Mouse (Mus musculus): ENCODE measurements around the gene Ckap2. TPM values are rescaled to one million over a fixed set of nuclear protein-coding genes. Genes with fewer than 3 reads are reported as not detected.

The Ckap2 gene
- polyA plus RNA-seq, 1 experiment from 2014 or later: 10.6 TPM

Other genes starting within 250 kb of the Ckap2 start
- gene Defb35, start 247.5 kb downstream of the Ckap2 start, polyA plus RNA-seq (2015; fragmentation: Nextera tagmentation; extraction: Ambion mirVana): not detected in 2 replicates
- not detected in 2 replicates for gene Defb13, start 239.1 kb downstream of the Ckap2 start, polyA plus RNA-seq (2015; fragmentation: Nextera tagmentation; extraction: Ambion mirVana)
- not detected in 2 replicates for gene Fam90a1a, start 227.1 kb downstream of the Ckap2 start, polyA plus RNA-seq (2015; fragmentation: Nextera tagmentation; extraction: Ambion mirVana)
- gene Ccdc70, start 216.0 kb downstream of the Ckap2 start, polyA plus RNA-seq (2015; fragmentation: Nextera tagmentation; extraction: Ambion mirVana): not detected in 2 replicates
- gene Atp7b, start 125.5 kb downstream of the Ckap2 start, polyA plus RNA-seq (2015; fragmentation: Nextera tagmentation; extraction: Ambion mirVana): 1.1 and 2.1 TPM in 2 replicates
- 37.7 and 40.4 TPM in 2 replicates for gene Alg11, start 125.1 kb downstream of the Ckap2 start, polyA plus RNA-seq (2015; fragmentation: Nextera tagmentation; extraction: Ambion mirVana)
- gene Nek5, start 60.8 kb downstream of the Ckap2 start, polyA plus RNA-seq (2015; fragmentation: Nextera tagmentation; extraction: Ambion mirVana): 0.56 and 0.78 TPM in 2 replicates
- 8.0 and 8.6 TPM in 2 replicates for gene Nek3, start 19.4 kb downstream of the Ckap2 start, polyA plus RNA-seq (2015; fragmentation: Nextera tagmentation; extraction: Ambion mirVana)
- 44.3 and 45.9 TPM in 2 replicates for gene Vps36, start 7.0 kb upstream of the Ckap2 start, polyA plus RNA-seq (2015; fragmentation: Nextera tagmentation; extraction: Ambion mirVana)
- gene Thsd1, start 41.5 kb upstream of the Ckap2 start, polyA plus RNA-seq (2015; fragmentation: Nextera tagmentation; extraction: Ambion mirVana): 7.4 and 9.5 TPM in 2 replicates
- not detected in 2 replicates for gene Tpte, start 97.6 kb upstream of the Ckap2 start, polyA plus RNA-seq (2015; fragmentation: Nextera tagmentation; extraction: Ambion mirVana)
- gene Slc25a15, start 212.8 kb upstream of the Ckap2 start, polyA plus RNA-seq (2015; fragmentation: Nextera tagmentation; extraction: Ambion mirVana): 7.6 and 11.9 TPM in 2 replicates
- 36.3 and 36.6 TPM in 2 replicates for gene Mrps31, start 225.5 kb upstream of the Ckap2 start, polyA plus RNA-seq (2015; fragmentation: Nextera tagmentation; extraction: Ambion mirVana)